Mouse (Mus musculus) heart, postnatal 0 days (tissue): ENCODE data around the gene Il5. TPM values are rescaled to one million over a fixed set of nuclear protein-coding genes. Genes with fewer than 3 reads are reported as not detected.

Experiments used
- ATAC-seq: fragments of 200-750 bp; cut with Nextera tagmentation; 2 replicates; pipeline ENCODE4 v1.8.0; 2017; ENCODE audit warnings: low read depth, moderate number of reproducible peaks, moderate library complexity; ENCODE audit not compliant: insufficient read depth
- DNase-seq: peaks from one replicate; pipeline ENCODE4 v3.0.0-alpha.2; 2016; ENCODE audit warnings: low spot score
- H3K27ac ChIP-seq: fragments of 300-500 bp; sonication (generic); 2 replicates; pipeline ENCODE4 v1.5.1; 2014; ENCODE audit warnings: low read depth, mild to moderate bottlenecking
- H3K27me3 ChIP-seq: fragments of 300-500 bp; sonication (generic); 2 replicates; pipeline ENCODE4 v1.6.1; 2014; ENCODE audit warnings: low read length, mixed read lengths; ENCODE audit not compliant: control insufficient read depth, insufficient read depth
- H3K36me3 ChIP-seq: fragments of 300-500 bp; sonication (generic); replicated peaks from 2 replicates; pipeline ENCODE4 v1.6.1; 2014; ENCODE audit warnings: low read length, mixed read lengths; ENCODE audit not compliant: control insufficient read depth, insufficient read depth
- H3K4me1 ChIP-seq: fragments of 300-500 bp; sonication (generic); 2 replicates; pipeline ENCODE4 v1.6.1; 2014; ENCODE audit warnings: antibody characterized with exemption; ENCODE audit not compliant: control insufficient read depth, insufficient read depth
- H3K4me2 ChIP-seq: fragments of 300-500 bp; sonication (generic); 2 replicates; pipeline ENCODE4 v1.6.1; 2014; ENCODE audit warnings: low read depth, mild to moderate bottlenecking, low read length, moderate library complexity
- H3K4me3 ChIP-seq: fragments of 300-500 bp; sonication (generic); 2 replicates; pipeline ENCODE4 v1.5.1; 2014; ENCODE audit warnings: low read depth, low read length
- H3K9ac ChIP-seq: fragments of 300-500 bp; sonication (generic); replicated peaks from 2 replicates; pipeline ENCODE4 v1.6.1; 2014; ENCODE audit warnings: low read depth, low read length, mixed read lengths
- H3K9me3 ChIP-seq: fragments of 300-500 bp; sonication (generic); replicated peaks from 2 replicates; pipeline ENCODE4 v1.6.1; 2016; ENCODE audit warnings: low read length; ENCODE audit not compliant: control insufficient read depth
- CTCF ChIP-seq: IDR thresholded peaks from 2 replicates; pipeline ENCODE4 v1.5.1; 2016; ENCODE audit warnings: antibody characterized with exemption, control low read depth, low read depth
- EP300 ChIP-seq: IDR thresholded peaks from 2 replicates; pipeline ENCODE4 v1.6.1; 2016; ENCODE audit warnings: antibody characterized with exemption, low read depth
- WGBS: fragments of 180-500 bp; shearing (Covaris S2); extraction: QIAGEN DNeasy Blood & Tissue Kit; methylation state at CpG from one replicate; pipeline ENCODE4 v1.1.7; 2014; 5-methylcytosine and 5-hydroxymethylcytosine counted together
- polyA plus RNA-seq: library from polyadenylated mRNA; unstranded; fragments of >200 nt; fragmentation: Nextera tagmentation; extraction: Ambion mirVana; gene quantifications from 2 replicates; pipeline ENCODE4 v1.2.1, GENCODE M21; 2015
- total RNA-seq: library from RNA; depleted of rRNA; stranded (reverse); fragments of >200 nt; gene quantifications from 2 replicates; pipeline ENCODE4 v1.2.3, GENCODE M21; 2014; ENCODE audit warnings: low replicate concordance

Il5 gene
- total and polyA plus RNA-seq, 2 experiments from 2014 or later, result 0.07 TPM; not detected in 1

DNA sequence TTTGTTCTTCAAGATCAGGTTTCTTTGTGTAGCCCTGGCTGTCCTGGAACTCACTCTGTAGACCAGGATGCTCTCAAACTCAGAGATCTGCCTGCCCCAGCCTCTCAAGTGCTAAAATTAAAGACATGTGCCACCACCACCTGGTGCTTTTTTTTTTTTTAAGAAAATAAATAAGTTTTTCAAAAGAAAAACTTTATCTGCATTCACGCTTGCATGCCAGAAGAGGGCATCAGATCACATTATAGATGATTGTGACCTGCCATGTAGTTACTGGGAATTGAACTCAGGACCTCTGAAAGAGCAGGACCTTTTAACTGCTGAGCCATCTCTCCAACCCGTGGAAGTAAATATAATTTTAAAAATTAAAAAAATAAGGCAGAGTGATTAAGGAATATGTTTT is 24.7 kb downstream of the Il5 start:
- no peaks in the 10 kb centered on the region for H3K27me3 ChIP-seq
- ATAC-seq, result no peak
- WGBS, result 83% methylated on average over 2 of the region's 2 CpGs

GRCm38 (mm10) chr11:53747985-53748384 is 27.4 kb downstream of the Il5 start:
- Histone ChIP-seq H3K4me2 (no peak overlapping the region), H3K4me1 (no peaks in the 10 kb centered on the region), H3K27me3 (no peaks in the 10 kb centered on the region), H3K4me3 (no peak overlapping the region), H3K9me3 (no peaks in the 10 kb centered on the region), H3K36me3 (no peaks in the 10 kb centered on the region), H3K27ac (no peak overlapping the region), H3K9ac (no peak overlapping the region)
- WGBS, result 84% methylated on average over 9 of the region's 9 CpGs
- DNase-seq, result no peak
- no peak for ATAC-seq
- TF ChIP-seq EP300 (no peak), CTCF (no peak)

More for the DNA sequence above, 24.7 kb downstream of the Il5 start:
- Histone ChIP-seq H3K4me2 (no peak overlapping the region), H3K4me1 (no peaks in the 10 kb centered on the region), H3K9ac (no peak overlapping the region), H3K27ac (no peak overlapping the region), H3K4me3 (no peak overlapping the region), H3K36me3 (no peaks in the 10 kb centered on the region), H3K9me3 (no peaks in the 10 kb centered on the region)
- no peak for DNase-seq
- TF ChIP-seq CTCF (no peak), EP300 (no peak)

DNA sequence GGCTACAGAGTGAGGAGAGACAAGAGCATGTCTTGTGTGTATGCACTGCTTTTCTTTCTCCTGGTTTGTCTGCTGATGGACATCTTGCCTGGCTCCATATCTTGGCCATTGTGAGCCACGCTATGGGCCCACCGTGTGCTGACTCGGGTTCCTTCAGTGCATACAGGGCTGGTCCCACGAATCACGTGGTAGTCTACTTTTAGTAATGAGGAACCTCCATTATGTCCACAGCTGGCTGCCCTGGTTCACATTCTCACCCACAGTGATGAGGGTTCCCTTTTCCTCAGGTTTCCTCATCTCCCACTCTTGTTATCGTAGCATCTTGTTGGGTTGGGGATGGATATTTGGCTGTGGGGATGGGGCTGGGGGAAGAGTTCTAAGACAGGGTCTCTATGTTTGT is 28.0 kb downstream of the Il5 start:
- Histone ChIP-seq H3K9me3 (no peaks in the 10 kb centered on the region), H3K9ac (no peak overlapping the region), H3K4me3 (no peak overlapping the region), H3K4me2 (no peak overlapping the region), H3K4me1 (no peaks in the 10 kb centered on the region), H3K27ac (no peak overlapping the region), H3K36me3 (no peaks in the 10 kb centered on the region), H3K27me3 (no peaks in the 10 kb centered on the region)
- WGBS, result 86% methylated on average over 6 of the region's 6 CpGs
- DNase-seq (no peak), ATAC-seq (no peak)
- TF ChIP-seq EP300 (no peak), CTCF (no peak)

DNA sequence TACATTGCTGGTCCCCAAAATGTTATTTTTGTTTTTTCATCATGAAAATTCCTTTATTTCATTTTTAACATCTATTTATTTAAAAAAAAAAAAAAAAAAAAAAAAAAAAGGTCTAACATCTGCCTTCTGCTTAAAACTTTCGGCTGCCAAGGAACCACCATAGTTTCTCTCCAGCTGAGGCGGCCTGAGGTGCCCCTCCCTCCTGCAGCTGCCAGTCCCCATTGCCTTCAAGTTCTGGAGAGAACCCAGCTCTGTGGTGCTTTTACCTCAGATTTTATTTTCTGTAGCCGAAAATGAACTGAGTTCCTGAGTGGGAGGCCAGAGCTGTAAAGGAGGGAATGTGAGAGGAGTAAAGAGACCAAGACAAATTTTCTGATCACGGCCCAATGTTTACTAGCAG is 28.7 kb downstream of the Il5 start:
- 69% methylated on average over 4 of the region's 4 CpGs for WGBS
- H3K9ac ChIP-seq, result no peak overlapping the region
- no peaks in the 10 kb centered on the region for H3K36me3 ChIP-seq
- no peak for DNase-seq
- H3K27me3 ChIP-seq, result no peaks in the 10 kb centered on the region
- TF ChIP-seq EP300, result no peak
- no peak for TF ChIP-seq CTCF
- no peaks in the 10 kb centered on the region for H3K9me3 ChIP-seq
- no peaks in the 10 kb centered on the region for H3K4me1 ChIP-seq
- H3K27ac ChIP-seq, result no peak overlapping the region
- no peak for ATAC-seq
- no peak overlapping the region for H3K4me2 ChIP-seq
- no peak overlapping the region for H3K4me3 ChIP-seq

DNA sequence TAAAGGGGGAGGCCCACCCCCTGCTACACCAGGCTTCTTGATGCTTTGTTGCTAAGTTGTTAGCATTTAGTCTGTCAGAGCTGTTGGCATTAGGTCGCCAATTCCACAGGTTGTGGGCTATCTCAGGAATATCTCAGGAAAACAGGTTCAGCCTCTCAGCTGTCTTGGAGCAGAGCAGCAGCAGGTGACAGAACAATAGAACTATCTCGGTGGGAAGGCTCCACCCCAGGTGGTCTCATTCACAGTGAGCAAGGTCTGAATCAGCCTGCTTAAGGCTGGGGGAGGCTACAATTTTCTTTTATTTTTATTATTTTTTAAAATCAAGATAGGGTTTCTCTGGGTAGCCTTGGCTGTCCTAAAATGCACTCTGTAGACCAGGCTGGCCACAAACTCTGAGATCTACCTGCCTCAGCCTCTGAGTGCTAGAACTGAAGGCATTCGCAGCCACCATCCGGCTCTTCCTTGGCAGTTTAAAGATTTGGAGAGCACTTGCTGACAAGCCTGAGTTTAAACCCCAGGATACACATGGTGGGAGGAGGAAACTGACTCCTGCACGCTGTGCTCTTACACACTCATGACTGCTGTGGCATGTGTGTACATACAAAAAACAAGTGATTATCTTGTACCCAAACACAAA is 29.2 kb downstream of the Il5 start:
- 50% methylated on average over 5 of the region's 5 CpGs for WGBS
- no peak for DNase-seq

More for the DNA sequence above, 29.2 kb downstream of the Il5 start:
- H3K4me3 ChIP-seq, result no peak overlapping the region
- H3K4me1 ChIP-seq, result no peaks in the 10 kb centered on the region
- H3K9ac ChIP-seq, result no peak overlapping the region
- no peak for ATAC-seq
- no peak overlapping the region for H3K4me2 ChIP-seq
- H3K27ac ChIP-seq, result no peak overlapping the region
- no peaks in the 10 kb centered on the region for H3K9me3 ChIP-seq
- H3K27me3 ChIP-seq, result no peaks in the 10 kb centered on the region
- H3K36me3 ChIP-seq, result no peaks in the 10 kb centered on the region
- TF ChIP-seq EP300 (no peak), CTCF (no peak)
